Mouse (Mus musculus) gastrocnemius, postnatal 25 days (tissue): ENCODE measurements around the gene Rexo1. TPM values are rescaled to one million over a fixed set of nuclear protein-coding genes. Genes with fewer than 3 reads are reported as not detected.

Experiments used
- DNase-seq: peaks from one replicate; pipeline ENCODE4 v3.0.0; 2022
- microRNA-seq, 2 experiments: library from miRNA; unstranded; fragments of <30 nt; microRNA quantifications; one replicate each; pipeline ENCODE4 v1.2.0; 2021; ENCODE audit warnings: borderline replicate concordance in 2 of 2
- total RNA-seq, 2 experiments: library from RNA; stranded (reverse); gene quantifications; 1 replicate in 1 of 2; 2 replicates in 1 of 2; pipeline ENCODE4 v1.2.3; 2021

The Rexo1 gene
- total RNA-seq, 2 experiments from 2014 or later: 8.4 to 9.3 TPM

GRCm38 (mm10) chr10:80504724-80505123 is 56.6 kb downstream of the Rexo1 start:
- no peak for DNase-seq

DNA sequence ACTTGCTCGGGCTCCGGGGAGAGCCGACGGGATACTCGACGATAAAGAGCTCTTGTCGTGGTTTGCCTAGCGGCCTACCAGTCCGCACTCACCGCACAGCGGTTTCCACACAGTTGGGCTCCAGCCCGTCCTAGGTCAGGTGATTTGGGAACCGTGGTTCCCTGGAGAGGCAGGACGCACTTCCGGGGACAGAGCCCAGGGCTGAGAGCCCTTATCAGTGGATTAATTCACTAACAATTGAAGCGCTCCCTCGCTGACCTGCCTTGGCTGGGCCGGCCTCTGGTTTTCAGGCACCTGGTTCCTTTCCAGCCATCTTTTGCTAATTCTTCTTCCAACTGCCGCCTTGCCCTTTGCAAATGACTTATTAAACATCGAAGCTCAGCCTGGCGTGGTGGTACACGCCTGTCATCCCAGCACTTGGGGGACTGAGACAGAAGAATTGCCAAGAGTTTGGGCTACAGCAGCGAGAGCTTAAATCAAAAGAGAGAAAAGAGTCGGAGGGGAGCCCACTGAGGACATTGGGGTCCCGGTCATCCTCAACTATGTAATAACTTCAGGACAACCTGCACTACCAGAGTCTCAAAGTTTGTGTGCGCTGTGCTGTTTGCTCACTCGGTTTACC is 57.6 kb downstream of the Rexo1 start:
- no peak for DNase-seq

- no peak for DNase-seq
Observed at GRCm38 (mm10) chr10:80502819-80503314, 58.5 kb downstream of the Rexo1 start.

- DNase-seq: no peak
Observed at GRCm38 (mm10) chr10:80502291-80502690, 59.1 kb downstream of the Rexo1 start.

- no peak for DNase-seq
Observed at GRCm38 (mm10) chr10:80496421-80496820, 64.9 kb downstream of the Rexo1 start.

GRCm38 (mm10) chr10:80495901-80496300 is 65.5 kb downstream of the Rexo1 start:
- DNase-seq: no peak

DNA sequence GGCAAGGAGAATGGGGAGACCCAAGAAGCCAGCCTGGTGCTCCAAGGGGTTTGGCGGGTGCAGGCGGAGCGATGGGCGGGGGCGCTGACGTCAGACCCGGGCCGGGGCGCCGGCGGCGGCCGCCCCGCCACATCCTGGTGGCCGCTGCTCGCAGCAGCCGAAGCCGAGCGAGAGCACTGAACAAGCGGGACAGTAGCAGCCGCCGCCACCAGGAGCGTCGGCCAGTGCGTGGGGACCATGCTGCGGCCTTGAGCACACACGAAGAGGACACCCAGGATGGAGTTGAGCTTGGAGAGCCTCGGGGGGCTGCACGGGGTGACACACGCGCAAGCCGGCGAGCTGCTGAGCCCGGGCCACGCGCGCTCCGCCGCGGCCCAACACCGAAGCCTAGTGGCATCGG is 66.6 kb downstream of the Rexo1 start, which contains the start of gene Onecut3:
Gene Onecut3 (plus strand): TSS at position 104 of the 400 bp plus-strand sequence.
- DNase-seq: peak; percentile 24

Small RNA genes lying within 50 kb of the gene (microRNA-seq; reads per million reads assigned to microRNA genes)
- gene Mir6912: 0 reads per million in 2 experiments

Other genes starting within 250 kb of the Rexo1 start
- gene 2310011J03Rik, start 241.0 kb downstream of the Rexo1 start, total RNA-seq: 1 to 10 TPM; 6.5 to 7.0 TPM
- gene Pcsk4, start 232.1 kb downstream of the Rexo1 start, total RNA-seq: 1 to 10 TPM in 1 of 2 experiments, under 1 TPM in 1; 0.84 to 1.1 TPM
- gene Reep6, start 231.6 kb downstream of the Rexo1 start, total RNA-seq: 1 to 10 TPM; 1.1 to 2.8 TPM
- 10 to 100 TPM; 38.8 to 70.8 TPM for gene Adamtsl5, start 213.1 kb downstream of the Rexo1 start, total RNA-seq
- gene Plk5, start 205.1 kb downstream of the Rexo1 start, total RNA-seq: under 1 TPM; 0.13 TPM
- gene Mex3d, start 173.9 kb downstream of the Rexo1 start, total RNA-seq: 1 to 10 TPM; 3.9 to 4.3 TPM
- 10 to 100 TPM; 78.7 to 93.6 TPM for gene Mbd3, start 162.0 kb downstream of the Rexo1 start, total RNA-seq
- 100 to 1,000 TPM; 913 to 952 TPM for gene Uqcr11, start 154.7 kb downstream of the Rexo1 start, total RNA-seq
- 10 to 100 TPM; 11.1 to 13.8 TPM for gene Tcf3, start 127.9 kb downstream of the Rexo1 start, total RNA-seq
- not detected for gene Onecut3, start 66.7 kb downstream of the Rexo1 start, total RNA-seq
- not detected for gene Atp8b3, start 22.4 kb downstream of the Rexo1 start, total RNA-seq
- 1 to 10 TPM; 1.2 to 2.0 TPM for gene Klf16, start 15.8 kb upstream of the Rexo1 start, total RNA-seq
- 10 to 100 TPM; 53.8 to 58.8 TPM for gene Abhd17a, start 28.8 kb upstream of the Rexo1 start, total RNA-seq
- 10 to 100 TPM; 14.3 to 18.4 TPM for gene Scamp4, start 41.3 kb upstream of the Rexo1 start, total RNA-seq
- gene Adat3, start 41.3 kb upstream of the Rexo1 start, total RNA-seq: 1 to 10 TPM in 1 of 2 experiments, under 1 TPM in 1; 0.92 to 1.2 TPM
- gene Gm49322, start 44.5 kb upstream of the Rexo1 start, total RNA-seq: under 1 TPM; 0.21 to 0.33 TPM
- 10 to 100 TPM; 85.8 to 99.9 TPM for gene Csnk1g2, start 61.3 kb upstream of the Rexo1 start, total RNA-seq
- gene Btbd2, start 95.5 kb upstream of the Rexo1 start, total RNA-seq: 10 to 100 TPM; 30.5 to 31.4 TPM
- 100 to 1,000 TPM; 243 to 270 TPM for gene Mknk2, start 116.6 kb upstream of the Rexo1 start, total RNA-seq
- gene Mob3a, start 140.4 kb upstream of the Rexo1 start, total RNA-seq: 1 to 10 TPM; 5.7 to 6.8 TPM
- gene Izumo4, start 140.6 kb upstream of the Rexo1 start, total RNA-seq: 1 to 10 TPM; 2.4 to 3.8 TPM
- 10 to 100 TPM; 22.1 to 25.0 TPM for gene Ap3d1, start 180.7 kb upstream of the Rexo1 start, total RNA-seq
- 10 to 100 TPM; 24.6 TPM for gene Dot1l, start 193.6 kb upstream of the Rexo1 start, total RNA-seq
- 10 to 100 TPM; 24.0 to 24.9 TPM for gene Sf3a2, start 236.6 kb upstream of the Rexo1 start, total RNA-seq
- 10 to 100 TPM; 22.4 to 27.3 TPM for gene Plekhj1, start 237.1 kb upstream of the Rexo1 start, total RNA-seq
- under 1 TPM; 0.20 to 0.21 TPM for gene Amh, start 243.7 kb upstream of the Rexo1 start, total RNA-seq